Mouse (Mus musculus) embryonic facial prominence, embryonic 13.5 days (tissue): ENCODE results near the gene Sox5. TPM values are rescaled to one million over a fixed set of nuclear protein-coding genes. Genes with fewer than 3 reads are reported as not detected.

Experiments used
- ATAC-seq: fragments of 200-750 bp; cut with Nextera tagmentation; 2 replicates; pipeline ENCODE4 v1.8.0; 2017; ENCODE audit warnings: low read depth; ENCODE audit not compliant: insufficient number of reproducible peaks, insufficient read depth, low FRiP score, low TSS enrichment
- H3K27ac ChIP-seq: fragments of 300-500 bp; sonication (generic); 2 replicates; pipeline ENCODE4 v1.5.1; 2015; ENCODE audit warnings: moderate library complexity, mild to moderate bottlenecking, inconsistent platforms
- H3K27me3 ChIP-seq: fragments of 300-500 bp; sonication (generic); 2 replicates; pipeline ENCODE4 v1.6.1; 2015; ENCODE audit warnings: mild to moderate bottlenecking, inconsistent platforms
- H3K36me3 ChIP-seq: fragments of 300-500 bp; sonication (generic); 2 replicates; pipeline ENCODE4 v1.6.1; 2015; ENCODE audit warnings: mild to moderate bottlenecking, inconsistent platforms
- H3K4me1 ChIP-seq: fragments of 300-500 bp; sonication (generic); 2 replicates; pipeline ENCODE4 v1.6.1; 2015; ENCODE audit warnings: inconsistent platforms
- H3K4me2 ChIP-seq: fragments of 300-500 bp; sonication (generic); 2 replicates; pipeline ENCODE4 v1.6.1; 2015; ENCODE audit warnings: moderate library complexity, mild to moderate bottlenecking, inconsistent platforms
- H3K4me3 ChIP-seq: fragments of 300-500 bp; sonication (generic); 2 replicates; pipeline ENCODE4 v1.5.1; 2015; ENCODE audit warnings: mild to moderate bottlenecking, inconsistent platforms
- H3K9ac ChIP-seq: fragments of 300-500 bp; sonication (generic); 2 replicates; pipeline ENCODE4 v1.6.1; 2015; ENCODE audit warnings: mild to moderate bottlenecking, inconsistent platforms
- H3K9me3 ChIP-seq: fragments of 300-500 bp; sonication (generic); 2 replicates; pipeline ENCODE4 v1.6.1; 2016; ENCODE audit warnings: inconsistent platforms
- WGBS: fragments of 180-500 bp; shearing (Covaris S2); methylation state at CpG from one replicate; pipeline ENCODE4 v1.1.7; 2015; ENCODE audit warnings: mixed read lengths; 5-methylcytosine and 5-hydroxymethylcytosine counted together
- polyA plus RNA-seq: library from polyadenylated mRNA; unstranded; fragments of >200 nt; fragmentation: Nextera tagmentation; extraction: Ambion mirVana; gene quantifications from 2 replicates; pipeline ENCODE4 v1.2.1, GENCODE M21; 2015

Gene Sox5
- polyA plus RNA-seq, 1 experiment from 2014 or later, result 55.6 TPM

GRCm38 (mm10) chr6:144040349-144040748, 741.4 kb downstream of the Sox5 start:
- H3K4me3 ChIP-seq, result no peak overlapping the region
- no peak overlapping the region for H3K27ac ChIP-seq
- no peak overlapping the region for H3K9ac ChIP-seq
- no peaks in the 10 kb centered on the region for H3K27me3 ChIP-seq
- ATAC-seq, result no peak
- H3K9me3 ChIP-seq, result no peaks in the 10 kb centered on the region
- peaks cover 25% of the 10 kb centered on the region for H3K4me1 ChIP-seq
- H3K4me2 ChIP-seq, result no peak overlapping the region
- H3K36me3 ChIP-seq, result no peaks in the 10 kb centered on the region
- WGBS, result 92% methylated on average over 7 of the region's 7 CpGs

GRCm38 (mm10) chr6:144039221-144039620, 742.6 kb downstream of the Sox5 start:
- no peaks in the 10 kb centered on the region for H3K9me3 ChIP-seq
- H3K4me1 ChIP-seq, result peaks cover 23% of the 10 kb centered on the region
- no peak overlapping the region for H3K9ac ChIP-seq
- ATAC-seq, result no peak
- 7% methylated on average over 7 of the region's 7 CpGs for WGBS
- H3K4me3 ChIP-seq, result no peak overlapping the region
- H3K27me3 ChIP-seq, result no peaks in the 10 kb centered on the region
- peak overlapping the region; percentile 38 for H3K4me2 ChIP-seq
- no peak overlapping the region for H3K27ac ChIP-seq
- no peaks in the 10 kb centered on the region for H3K36me3 ChIP-seq

GRCm38 (mm10) chr6:144033191-144033590, 748.6 kb downstream of the Sox5 start:
- Histone ChIP-seq H3K9me3 (no peaks in the 10 kb centered on the region), H3K27ac (no peak overlapping the region), H3K9ac (no peak overlapping the region), H3K36me3 (no peaks in the 10 kb centered on the region), H3K4me2 (no peak overlapping the region), H3K4me1 (no peaks in the 10 kb centered on the region), H3K4me3 (no peak overlapping the region), H3K27me3 (no peaks in the 10 kb centered on the region)
- no peak for ATAC-seq
- 88% methylated on average over 2 of the region's 2 CpGs for WGBS

DNA sequence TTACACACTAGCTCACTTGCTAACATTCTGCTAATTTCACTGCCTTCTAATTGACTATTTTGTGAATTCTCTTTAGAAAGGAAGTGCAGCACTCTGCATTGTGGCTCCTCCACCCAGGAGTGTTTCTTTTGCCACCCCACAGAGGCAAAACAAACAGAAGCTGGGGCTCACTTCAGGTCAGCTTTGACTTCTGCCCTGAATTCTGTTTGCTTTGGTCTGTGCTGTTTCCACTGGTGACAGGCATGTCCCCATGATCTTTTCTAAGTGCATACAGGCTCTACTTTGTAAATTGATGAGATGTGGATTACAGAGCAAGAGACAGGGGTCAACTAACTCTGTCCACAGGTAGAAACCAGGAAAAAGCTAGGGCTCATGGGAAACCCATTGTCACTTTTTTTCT, 764.8 kb downstream of the Sox5 start:
- Histone ChIP-seq H3K36me3 (no peaks in the 10 kb centered on the region), H3K4me3 (no peak overlapping the region), H3K27me3 (no peaks in the 10 kb centered on the region), H3K4me2 (no peak overlapping the region), H3K9me3 (no peaks in the 10 kb centered on the region), H3K4me1 (no peaks in the 10 kb centered on the region), H3K27ac (no peak overlapping the region), H3K9ac (no peak overlapping the region)
- ATAC-seq, result no peak

DNA sequence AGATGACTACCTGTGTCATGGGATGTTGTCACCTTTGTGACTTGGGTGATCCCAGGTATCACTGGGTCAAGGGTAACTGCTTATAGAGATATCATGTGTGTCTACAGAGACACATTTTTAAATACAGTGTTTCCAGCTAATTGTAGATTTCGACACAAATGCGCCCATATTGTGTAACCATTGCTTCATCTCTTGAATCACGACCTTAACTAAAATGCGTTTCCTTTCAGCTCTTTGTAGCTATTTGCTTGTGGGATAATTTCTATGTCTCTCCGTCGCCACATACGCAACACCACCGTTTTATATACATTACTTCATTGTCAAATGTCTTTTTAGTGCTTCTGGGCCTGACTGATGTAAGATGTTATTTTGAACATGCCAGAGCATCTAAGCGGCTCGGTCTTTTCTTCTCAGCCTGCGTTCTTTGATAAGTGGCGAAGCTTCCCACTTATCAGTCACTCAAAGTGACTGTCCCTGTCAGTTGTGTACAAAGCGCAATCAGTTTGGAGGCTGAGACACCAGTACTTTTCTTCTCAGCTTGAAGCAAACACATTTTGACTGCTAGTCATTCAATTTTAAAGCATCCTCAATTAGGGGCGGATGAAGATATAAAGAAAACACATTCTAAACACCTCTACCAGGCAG, 769.8 kb downstream of the Sox5 start:
- Histone ChIP-seq H3K27me3 (no peaks in the 10 kb centered on the region), H3K36me3 (no peaks in the 10 kb centered on the region), H3K4me2 (no peak overlapping the region), H3K4me3 (no peak overlapping the region), H3K27ac (no peak overlapping the region), H3K4me1 (no peaks in the 10 kb centered on the region), H3K9me3 (no peaks in the 10 kb centered on the region), H3K9ac (no peak overlapping the region)
- 86% methylated on average over 14 of the region's 14 CpGs for WGBS
- no peak for ATAC-seq

DNA sequence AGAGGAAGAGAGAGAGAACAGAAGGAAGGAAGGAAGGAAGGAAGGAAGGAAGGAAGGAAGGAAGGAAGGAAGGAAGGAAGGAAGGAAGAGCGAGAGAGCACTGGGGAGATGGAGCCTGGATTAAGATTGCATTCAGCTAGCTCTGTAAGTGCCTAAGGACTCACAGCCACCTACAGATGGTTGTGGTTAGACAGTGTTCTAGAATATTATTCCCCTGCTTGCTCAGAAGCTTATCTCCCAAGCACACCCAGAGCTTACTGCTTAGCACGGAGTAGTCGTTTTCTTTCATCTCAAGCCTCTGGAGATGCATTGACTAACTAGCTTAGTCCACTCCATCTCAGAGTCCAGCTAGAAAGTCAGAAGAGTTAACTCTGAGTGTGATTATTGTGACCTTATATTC, 770.8 kb downstream of the Sox5 start:
- ATAC-seq, result no peak
- H3K9ac ChIP-seq, result no peak overlapping the region
- WGBS, result 66% methylated on average over 3 of the region's 3 CpGs
- no peaks in the 10 kb centered on the region for H3K9me3 ChIP-seq
- H3K27me3 ChIP-seq, result no peaks in the 10 kb centered on the region
- no peak overlapping the region for H3K27ac ChIP-seq
- no peak overlapping the region for H3K4me3 ChIP-seq
- H3K36me3 ChIP-seq, result no peaks in the 10 kb centered on the region
- no peaks in the 10 kb centered on the region for H3K4me1 ChIP-seq
- no peak overlapping the region for H3K4me2 ChIP-seq

- no peak overlapping the region for H3K9ac ChIP-seq
Observed at GRCm38 (mm10) chr6:144010285-144010684, 771.5 kb downstream of the Sox5 start.

GRCm38 (mm10) chr6:144005132-144005531, 776.6 kb downstream of the Sox5 start:
- H3K27ac ChIP-seq, result no peak overlapping the region
- WGBS, result 89% methylated on average over 6 of the region's 6 CpGs

More at GRCm38 (mm10) chr6:144010285-144010684, 771.5 kb downstream of the Sox5 start:
- H3K9me3 ChIP-seq, result no peaks in the 10 kb centered on the region
- H3K36me3 ChIP-seq, result no peaks in the 10 kb centered on the region
- H3K27me3 ChIP-seq, result no peaks in the 10 kb centered on the region
- no peak overlapping the region for H3K27ac ChIP-seq
- no peaks in the 10 kb centered on the region for H3K4me1 ChIP-seq
- no peak overlapping the region for H3K4me3 ChIP-seq
- H3K4me2 ChIP-seq, result no peak overlapping the region
- no peak for ATAC-seq

DNA sequence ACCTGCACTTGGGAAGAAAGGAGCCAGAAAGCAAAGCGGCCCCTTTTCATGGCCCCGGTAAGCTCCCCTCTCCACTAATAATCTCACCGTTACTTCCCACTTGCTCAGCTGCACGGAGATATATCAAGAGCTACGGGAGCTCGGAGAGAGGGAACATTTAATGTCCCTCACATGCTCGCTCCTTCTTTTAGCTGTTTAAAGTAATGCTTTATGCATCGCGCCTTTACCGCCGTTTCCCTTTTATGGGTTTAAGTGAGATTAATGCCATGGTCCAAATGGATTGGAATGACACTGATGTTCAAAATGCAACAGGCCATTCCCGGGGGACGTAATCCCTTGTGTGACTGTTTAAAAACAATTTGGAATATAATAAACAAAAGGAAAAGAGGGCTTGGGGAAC, 783.6 kb downstream of the Sox5 start:
- Histone ChIP-seq H3K27me3 (no peaks in the 10 kb centered on the region), H3K4me2 (no peak overlapping the region), H3K27ac (no peak overlapping the region), H3K9me3 (no peaks in the 10 kb centered on the region), H3K36me3 (no peaks in the 10 kb centered on the region), H3K4me1 (no peaks in the 10 kb centered on the region), H3K9ac (no peak overlapping the region), H3K4me3 (no peak overlapping the region)
- WGBS, result 90% methylated on average over 13 of the region's 13 CpGs
- ATAC-seq, result no peak

More at GRCm38 (mm10) chr6:144005132-144005531, 776.6 kb downstream of the Sox5 start:
- no peaks in the 10 kb centered on the region for H3K27me3 ChIP-seq
- H3K4me3 ChIP-seq, result no peak overlapping the region
- H3K9me3 ChIP-seq, result no peaks in the 10 kb centered on the region
- no peak overlapping the region for H3K9ac ChIP-seq
- no peaks in the 10 kb centered on the region for H3K4me1 ChIP-seq
- ATAC-seq, result no peak
- H3K36me3 ChIP-seq, result no peaks in the 10 kb centered on the region
- no peak overlapping the region for H3K4me2 ChIP-seq

DNA sequence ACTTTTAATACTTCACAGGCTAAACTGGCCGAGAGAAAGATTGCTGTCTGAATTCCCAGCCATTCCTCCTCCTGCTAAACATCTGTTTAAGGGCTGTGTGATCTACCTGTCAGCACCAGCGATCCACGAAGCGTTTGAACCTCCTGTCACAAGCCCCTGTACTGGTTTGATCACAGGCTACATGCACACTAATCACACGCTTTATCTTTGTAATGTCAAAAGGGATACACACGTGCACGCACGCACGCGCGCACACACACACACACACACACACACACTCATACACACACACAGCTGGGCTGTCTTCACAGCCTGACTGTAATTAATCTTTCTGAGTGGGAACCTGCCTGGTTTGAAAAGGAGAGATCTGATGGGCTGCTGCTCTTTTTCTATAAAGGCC, 784.2 kb downstream of the Sox5 start:
- H3K9ac ChIP-seq, result no peak overlapping the region
- H3K36me3 ChIP-seq, result no peaks in the 10 kb centered on the region
- H3K4me3 ChIP-seq, result no peak overlapping the region
- no peak overlapping the region for H3K4me2 ChIP-seq
- H3K9me3 ChIP-seq, result no peaks in the 10 kb centered on the region
- peaks cover 2% of the 10 kb centered on the region; the same call in 1 of the 2 replicates for H3K4me1 ChIP-seq
- no peak overlapping the region for H3K27ac ChIP-seq
- no peak for ATAC-seq
- WGBS, result 68% methylated on average over 11 of the region's 11 CpGs
- H3K27me3 ChIP-seq, result no peaks in the 10 kb centered on the region

- Histone ChIP-seq H3K4me2 (no peak overlapping the region), H3K27me3 (no peaks in the 10 kb centered on the region), H3K4me3 (no peak overlapping the region), H3K36me3 (no peaks in the 10 kb centered on the region), H3K9me3 (no peaks in the 10 kb centered on the region), H3K4me1 (peaks cover 7% of the 10 kb centered on the region; the same call in 1 of the 2 replicates), H3K9ac (no peak overlapping the region), H3K27ac (no peak overlapping the region)
- WGBS, result 58% methylated on average over 4 of the region's 4 CpGs
- ATAC-seq, result no peak
Observed at GRCm38 (mm10) chr6:143995046-143995445, 786.7 kb downstream of the Sox5 start.

- no peaks in the 10 kb centered on the region for H3K9me3 ChIP-seq
- H3K4me3 ChIP-seq, result no peak overlapping the region
- H3K36me3 ChIP-seq, result 0 out of 2 replicates have a peak, but pooled peaks cover 2% of the 10 kb centered on the region
- H3K27ac ChIP-seq, result no peak overlapping the region
- no peak overlapping the region for H3K4me2 ChIP-seq
- H3K4me1 ChIP-seq, result peaks cover 4% of the 10 kb centered on the region; the same call in 1 of the 2 replicates
- no peak for ATAC-seq
- H3K27me3 ChIP-seq, result no peaks in the 10 kb centered on the region
- no peak overlapping the region for H3K9ac ChIP-seq
Observed at GRCm38 (mm10) chr6:143987548-143987947, 794.2 kb downstream of the Sox5 start.
